ENCODE assay signal across 23 mouse cellular contexts in genomic region chr16:25201094-25201770, GRCm38 (mm10).
A peak's percentile ranks its signal among the peaks of the same experiment; 100 is the strongest.
DNase-seq lines count a peak whose midpoint lies in the region; ATAC-seq lines count a peak whose summit lies in the region.
"Had no signal": no experiment of that assay in that cellular context is flagged by ENCODE, and none has a peak within 500 bp of the region (broad histone marks: within the 10 kb centered on the region; RNA-seq: fewer than 3 reads in every experiment).

No protein-coding gene starts in this region.

- H3K36me3 ChIP-seq in liver, embryonic 12.5 days: no peaks in the 10 kb centered on the region
- H3K36me3 ChIP-seq: heart, embryonic 15.5 days; midbrain, embryonic 10.5 days had no signal

- no peak overlapping the region for H3K4me3 ChIP-seq in liver, embryonic 12.5 days
- H3K4me3 ChIP-seq: gastrocnemius, adult 2 months; heart, embryonic 15.5 days; midbrain, embryonic 10.5 days had no signal

- 49% methylated on average over 7 of the region's 7 CpGs for WGBS in liver, embryonic 12.5 days (ENCODE audit: insufficient replicate concordance)

- peak overlapping the region; percentile 23 for H3K4me2 ChIP-seq in liver, embryonic 12.5 days
- H3K4me2 ChIP-seq: heart, embryonic 15.5 days had no signal

- H3K9ac ChIP-seq in liver, embryonic 12.5 days: no peak overlapping the region
- H3K9ac ChIP-seq: heart, embryonic 15.5 days had no signal

- no peaks in the 10 kb centered on the region for H3K27me3 ChIP-seq in liver, embryonic 12.5 days (replicated peaks)
- H3K27me3 ChIP-seq: heart, embryonic 15.5 days had no signal

- H3K27ac ChIP-seq in liver, embryonic 12.5 days: peak overlapping the region; percentile 88
- H3K27ac ChIP-seq: gastrocnemius, adult 2 months; heart, embryonic 15.5 days; midbrain, embryonic 10.5 days had no signal

- H3K4me1 ChIP-seq in liver, embryonic 12.5 days: peaks cover 41% of the 10 kb centered on the region
- H3K4me1 ChIP-seq: heart, embryonic 15.5 days; midbrain, embryonic 10.5 days had no signal

- no peaks in the 10 kb centered on the region for H3K9me3 ChIP-seq in liver, embryonic 12.5 days (replicated peaks)
- H3K9me3 ChIP-seq: heart, embryonic 15.5 days; midbrain, embryonic 10.5 days had no signal

- peak; percentile 80 for ATAC-seq in common myeloid progenitor, adult 5-6 weeks (replicated peaks; ENCODE audit: low read depth, poor library complexity, severe bottlenecking)
- ATAC-seq in liver, embryonic 12.5 days: peak; percentile 97
- ATAC-seq in megakaryocyte-erythroid progenitor cell, adult 5-6 weeks (replicated peaks; ENCODE audit: low FRiP score, low TSS enrichment, poor library complexity, severe bottlenecking): peak; percentile 90
- ATAC-seq: hindbrain, embryonic 16.5 days had no signal

- peak; percentile 31 for DNase-seq in spleen, adult 12 weeks (ENCODE audit: low spot score)
- DNase-seq in spleen, postnatal 4 days (ENCODE audit: low spot score in 2 of 2): no peak
- DNase-seq in B cell, adult 2 months: no peak
- no peak for DNase-seq in urinary bladder, adult 2 months (ENCODE audit: low spot score)
- DNase-seq in frontal cortex, postnatal 36 days (ENCODE audit: low spot score in 2 of 2): no peak
- DNase-seq: adrenal gland, adult 8-10 months; cerebellum, adult 11-12 months; cerebellum, postnatal 14 days; embryo, embryonic 11 days; gastrocnemius, adult 2 months; heart, adult 18-20 months; heart, postnatal 4 days; kidney, adult 18-20 months; kidney, postnatal 10 days; lung, adult 2 months; lung, postnatal 36 days; retina, postnatal 1 day had no signal
